Mouse (Mus musculus) bone marrow, adult 2 months (tissue): ENCODE results near the gene Myh7b.

Experiments
- CTCF ChIP-seq: fragments of 200-500 bp; IDR thresholded peaks from 2 replicates; pipeline ENCODE4 v1.5.1; 2011; ENCODE audit warnings: low read length, control low read depth; ENCODE audit not compliant: control insufficient read depth, insufficient read depth
- POLR2A ChIP-seq: fragments of 200-500 bp; IDR thresholded peaks from 2 replicates; pipeline ENCODE4 v1.6.1; 2011; ENCODE audit warnings: low read depth, mild to moderate bottlenecking, control low read depth, low read length, borderline replicate concordance; ENCODE audit not compliant: control insufficient read depth

- TF ChIP-seq POLR2A (0 out of 2 replicates have a peak, but pooled peaks have one; percentile 57), CTCF (no peak)
These were observed 18.7 kb upstream of the Myh7b start, which contains the start of gene Gss for GRCm38 (mm10) chr2:155592137-155592853.
